Mouse (Mus musculus): Measurements from ENCODE around the gene Fam192a. TPM values are rescaled to one million over a fixed set of nuclear protein-coding genes. Genes with fewer than 3 reads are reported as not detected.

Gene Fam192a
- polyA plus RNA-seq (2014; fragmentation: Nextera tagmentation; extraction: Ambion mirVana), result 82.2 and 90.2 TPM in 2 replicates

GRCm38 (mm10) chr8:94601607-94602385 is at the start of gene Fam192a, which contains the start of gene Rspry1:
Gene Fam192a, minus strand, starts transcription at chr8:94601997.
Gene Rspry1, plus strand, starts transcription at chr8:94601937.
- WGBS, result under 1% methylated on average over 55 of the region's 55 CpGs

GRCm38 (mm10) chr8:94649496-94649895 is 47.7 kb upstream of the Fam192a start:
- H3K9ac ChIP-seq (ENCODE audit: low read length), result no peak overlapping the region
- ATAC-seq (ENCODE audit: insufficient number of reproducible peaks, low FRiP score, low TSS enrichment, low read depth), result no peak

More at GRCm38 (mm10) chr8:94601607-94602385, at the start of gene Fam192a, which contains the start of gene Rspry1:
- Histone ChIP-seq H3K27ac (replicated peaks; ENCODE audit: low read depth, low read length) (peak within 1 kb of the TSS; percentile 66), H3K4me2 (ENCODE audit: low read depth, severe bottlenecking) (peak within 1 kb of the TSS; percentile 93), H3K36me3 (ENCODE audit: control insufficient read depth, insufficient read depth, low read length) (no peaks in the 10 kb centered on the region), H3K9me3 (ENCODE audit: control insufficient read depth, low read length) (no peaks in the 10 kb centered on the region), H3K27me3 (ENCODE audit: control insufficient read depth, insufficient read depth, low read length) (no peaks in the 10 kb centered on the region), H3K4me1 (ENCODE audit: control insufficient read depth, insufficient read depth, low read length) (peaks cover 5% of the 10 kb centered on the region), H3K9ac (ENCODE audit: low read length) (peak within 1 kb of the TSS; percentile 90), H3K4me3 (ENCODE audit: low read depth, low read length) (peak within 1 kb of the TSS; percentile 92)
- ATAC-seq (ENCODE audit: insufficient number of reproducible peaks, low FRiP score, low TSS enrichment, low read depth) (peak; percentile 100), DNase-seq (ENCODE audit: low spot score) (peak; percentile 99)

GRCm38 (mm10) chr8:94646165-94646564 is 44.4 kb upstream of the Fam192a start:
- no peaks in the 10 kb centered on the region for H3K4me1 ChIP-seq (ENCODE audit: control insufficient read depth, insufficient read depth, low read length)
- H3K27ac ChIP-seq (replicated peaks; ENCODE audit: low read depth, low read length), result no peak overlapping the region
- ATAC-seq (ENCODE audit: insufficient number of reproducible peaks, low FRiP score, low TSS enrichment, low read depth) (no peak), DNase-seq (ENCODE audit: low spot score) (no peak)
- H3K9me3 ChIP-seq (ENCODE audit: control insufficient read depth, low read length), result no peaks in the 10 kb centered on the region
- no peaks in the 10 kb centered on the region for H3K27me3 ChIP-seq (ENCODE audit: control insufficient read depth, insufficient read depth, low read length)
- H3K4me3 ChIP-seq (ENCODE audit: low read depth, low read length), result no peak overlapping the region
- 92% methylated on average over 3 of the region's 3 CpGs for WGBS
- peaks cover 12% of the 10 kb centered on the region; the same call in 1 of the 2 replicates for H3K36me3 ChIP-seq (ENCODE audit: control insufficient read depth, insufficient read depth, low read length)
- no peak overlapping the region for H3K4me2 ChIP-seq (ENCODE audit: low read depth, severe bottlenecking)
- no peak overlapping the region for H3K9ac ChIP-seq (ENCODE audit: low read length)

More at GRCm38 (mm10) chr8:94649496-94649895, 47.7 kb upstream of the Fam192a start:
- H3K4me3 ChIP-seq (ENCODE audit: low read depth, low read length), result no peak overlapping the region
- DNase-seq (ENCODE audit: low spot score), result no peak
- peaks cover 11% of the 10 kb centered on the region; the same call in 1 of the 2 replicates for H3K36me3 ChIP-seq (ENCODE audit: control insufficient read depth, insufficient read depth, low read length)
- 79% methylated on average over 3 of the region's 3 CpGs for WGBS
- no peak overlapping the region for H3K27ac ChIP-seq (replicated peaks; ENCODE audit: low read depth, low read length)
- no peaks in the 10 kb centered on the region for H3K27me3 ChIP-seq (ENCODE audit: control insufficient read depth, insufficient read depth, low read length)
- H3K4me2 ChIP-seq (ENCODE audit: low read depth, severe bottlenecking), result no peak overlapping the region
- no peaks in the 10 kb centered on the region for H3K9me3 ChIP-seq (ENCODE audit: control insufficient read depth, low read length)
- no peaks in the 10 kb centered on the region for H3K4me1 ChIP-seq (ENCODE audit: control insufficient read depth, insufficient read depth, low read length)

- Histone ChIP-seq H3K27ac (replicated peaks; ENCODE audit: low read depth, low read length) (no peak overlapping the region), H3K9me3 (ENCODE audit: control insufficient read depth, low read length) (no peaks in the 10 kb centered on the region), H3K4me2 (ENCODE audit: low read depth, severe bottlenecking) (no peak overlapping the region), H3K4me3 (ENCODE audit: low read depth, low read length) (no peak overlapping the region), H3K9ac (ENCODE audit: low read length) (no peak overlapping the region), H3K27me3 (ENCODE audit: control insufficient read depth, insufficient read depth, low read length) (no peaks in the 10 kb centered on the region), H3K4me1 (ENCODE audit: control insufficient read depth, insufficient read depth, low read length) (no peaks in the 10 kb centered on the region), H3K36me3 (ENCODE audit: control insufficient read depth, insufficient read depth, low read length) (peaks cover 12% of the 10 kb centered on the region; the same call in 1 of the 2 replicates)
- DNase-seq (ENCODE audit: low spot score), result no peak
- ATAC-seq (ENCODE audit: insufficient number of reproducible peaks, low FRiP score, low TSS enrichment, low read depth), result no peak
- WGBS, result 56% methylated on average over 1 of the region's 1 CpGs
These were observed 43.4 kb upstream of the Fam192a start for GRCm38 (mm10) chr8:94645202-94645601.

- no peaks in the 10 kb centered on the region for H3K9me3 ChIP-seq (ENCODE audit: control insufficient read depth, low read length)
- no peak for DNase-seq (ENCODE audit: low spot score)
- no peak overlapping the region for H3K4me2 ChIP-seq (ENCODE audit: low read depth, severe bottlenecking)
- no peak for ATAC-seq (ENCODE audit: insufficient number of reproducible peaks, low FRiP score, low TSS enrichment, low read depth)
- H3K27ac ChIP-seq (replicated peaks; ENCODE audit: low read depth, low read length), result no peak overlapping the region
- no peak overlapping the region for H3K9ac ChIP-seq (ENCODE audit: low read length)
- 97% methylated on average over 3 of the region's 3 CpGs for WGBS
- no peak overlapping the region for H3K4me3 ChIP-seq (ENCODE audit: low read depth, low read length)
- H3K27me3 ChIP-seq (ENCODE audit: control insufficient read depth, insufficient read depth, low read length), result no peaks in the 10 kb centered on the region
- H3K36me3 ChIP-seq (ENCODE audit: control insufficient read depth, insufficient read depth, low read length), result peaks cover 16% of the 10 kb centered on the region; the same call in 1 of the 2 replicates
- H3K4me1 ChIP-seq (ENCODE audit: control insufficient read depth, insufficient read depth, low read length), result no peaks in the 10 kb centered on the region
These were observed 40.1 kb upstream of the Fam192a start for GRCm38 (mm10) chr8:94641938-94642337.

GRCm38 (mm10) chr8:94641183-94641582 is 39.4 kb upstream of the Fam192a start:
- H3K9ac ChIP-seq (ENCODE audit: low read length), result no peak overlapping the region
- peaks cover 12% of the 10 kb centered on the region; the same call in 1 of the 2 replicates for H3K36me3 ChIP-seq (ENCODE audit: control insufficient read depth, insufficient read depth, low read length)
- no peak overlapping the region for H3K4me2 ChIP-seq (ENCODE audit: low read depth, severe bottlenecking)
- H3K4me3 ChIP-seq (ENCODE audit: low read depth, low read length), result no peak overlapping the region
- H3K27ac ChIP-seq (replicated peaks; ENCODE audit: low read depth, low read length), result no peak overlapping the region
- DNase-seq (ENCODE audit: low spot score), result no peak
- no peaks in the 10 kb centered on the region for H3K9me3 ChIP-seq (ENCODE audit: control insufficient read depth, low read length)
- H3K4me1 ChIP-seq (ENCODE audit: control insufficient read depth, insufficient read depth, low read length), result no peaks in the 10 kb centered on the region
- 93% methylated on average over 2 of the region's 2 CpGs for WGBS
- ATAC-seq (ENCODE audit: insufficient number of reproducible peaks, low FRiP score, low TSS enrichment, low read depth), result no peak
- H3K27me3 ChIP-seq (ENCODE audit: control insufficient read depth, insufficient read depth, low read length), result no peaks in the 10 kb centered on the region

- Histone ChIP-seq H3K27ac (replicated peaks; ENCODE audit: low read depth, low read length) (no peak overlapping the region), H3K27me3 (ENCODE audit: control insufficient read depth, insufficient read depth, low read length) (no peaks in the 10 kb centered on the region), H3K9ac (ENCODE audit: low read length) (no peak overlapping the region), H3K36me3 (ENCODE audit: control insufficient read depth, insufficient read depth, low read length) (peaks cover 3% of the 10 kb centered on the region; the same call in 1 of the 2 replicates), H3K9me3 (ENCODE audit: control insufficient read depth, low read length) (no peaks in the 10 kb centered on the region), H3K4me3 (ENCODE audit: low read depth, low read length) (no peak overlapping the region), H3K4me2 (ENCODE audit: low read depth, severe bottlenecking) (no peak overlapping the region), H3K4me1 (ENCODE audit: control insufficient read depth, insufficient read depth, low read length) (no peaks in the 10 kb centered on the region)
- no peak for ATAC-seq (ENCODE audit: insufficient number of reproducible peaks, low FRiP score, low TSS enrichment, low read depth)
- no peak for DNase-seq (ENCODE audit: low spot score)
These were observed 32.4 kb upstream of the Fam192a start for GRCm38 (mm10) chr8:94634211-94634610.

GRCm38 (mm10) chr8:94633564-94634194 is 31.9 kb upstream of the Fam192a start:
- no peak overlapping the region for H3K27ac ChIP-seq (replicated peaks; ENCODE audit: low read depth, low read length)
- 87% methylated on average over 2 of the region's 2 CpGs for WGBS
- no peak for DNase-seq (ENCODE audit: low spot score)
- H3K4me2 ChIP-seq (ENCODE audit: low read depth, severe bottlenecking), result no peak overlapping the region
- no peaks in the 10 kb centered on the region for H3K27me3 ChIP-seq (ENCODE audit: control insufficient read depth, insufficient read depth, low read length)
- H3K9me3 ChIP-seq (ENCODE audit: control insufficient read depth, low read length), result no peaks in the 10 kb centered on the region
- no peak overlapping the region for H3K9ac ChIP-seq (ENCODE audit: low read length)
- ATAC-seq (ENCODE audit: insufficient number of reproducible peaks, low FRiP score, low TSS enrichment, low read depth), result no peak
- peaks cover 3% of the 10 kb centered on the region; the same call in 1 of the 2 replicates for H3K36me3 ChIP-seq (ENCODE audit: control insufficient read depth, insufficient read depth, low read length)
- no peaks in the 10 kb centered on the region for H3K4me1 ChIP-seq (ENCODE audit: control insufficient read depth, insufficient read depth, low read length)
- no peak overlapping the region for H3K4me3 ChIP-seq (ENCODE audit: low read depth, low read length)
